Mouse (Mus musculus): ENCODE measurements around the gene Gm21915. TPM values are rescaled to one million over a fixed set of nuclear protein-coding genes. Genes with fewer than 3 reads are reported as not detected.

Gm21915 gene
- total and polyA plus RNA-seq, 2 experiments from 2014 or later = not detected

- Histone ChIP-seq H3K4me1 (ENCODE audit: insufficient read depth) (peaks cover 13% of the 10 kb centered on the region; the same call in 1 of the 2 replicates), H3K36me3 (ENCODE audit: insufficient read depth) (no peaks in the 10 kb centered on the region), H3K9ac (peak within 1 kb of the TSS; percentile 90), H3K4me3 (ENCODE audit: low read depth, low read length) (peak within 1 kb of the TSS; percentile 71), H3K27ac (ENCODE audit: low read depth, low read length) (peak within 1 kb of the TSS; percentile 94), H3K9me3 (ENCODE audit: low read length) (no peaks in the 10 kb centered on the region), H3K4me2 (ENCODE audit: low read depth) (peak within 1 kb of the TSS; percentile 83), H3K27me3 (ENCODE audit: insufficient read depth, low read length) (no peaks in the 10 kb centered on the region)
- ATAC-seq = peak; percentile 77
- WGBS = 0% methylated on average over 45 of the region's 53 CpGs
- DNase-seq = peak; percentile 72
- peak; percentile 33 for TF ChIP-seq CTCF (IDR thresholded peaks at IDR 0.05; ENCODE audit: low read depth)
Observed at GRCm38 (mm10) chr9:40685801-40686420, 15.5 kb downstream of the Gm21915 start, which contains the start of gene Clmp. Gene Clmp (plus strand): TSS chr9:40685962.

DNA sequence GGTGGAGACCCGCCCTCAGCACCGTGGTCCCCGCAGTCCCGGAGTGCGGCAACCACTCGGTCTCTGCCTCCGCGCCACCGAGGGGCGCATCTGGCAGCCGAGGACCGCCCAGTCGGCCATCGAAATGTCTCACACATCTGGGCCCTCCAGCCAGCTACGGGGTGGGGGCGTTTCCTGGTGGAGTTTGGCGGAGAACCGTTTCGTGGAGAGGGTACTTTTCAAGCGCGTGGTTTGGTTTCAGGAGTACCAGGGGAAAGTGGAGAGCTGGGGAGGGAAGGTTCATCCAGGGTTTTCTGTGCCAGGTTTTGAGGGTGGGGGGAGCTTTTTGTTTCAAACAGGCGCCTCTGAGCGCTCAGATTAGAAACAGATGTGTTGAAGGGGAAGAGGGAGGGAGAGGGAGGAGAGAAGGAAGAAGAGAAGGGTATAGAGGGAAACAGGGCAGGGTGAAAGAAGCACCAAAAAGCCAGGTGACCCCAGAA is 16.0 kb downstream of the Gm21915 start:
- Histone ChIP-seq H3K4me1 (ENCODE audit: insufficient read depth) (peaks cover 13% of the 10 kb centered on the region; the same call in 1 of the 2 replicates), H3K27me3 (ENCODE audit: insufficient read depth, low read length) (no peaks in the 10 kb centered on the region), H3K27ac (ENCODE audit: low read depth, low read length) (peak overlapping the region; percentile 94), H3K4me2 (ENCODE audit: low read depth) (peak overlapping the region; percentile 83), H3K4me3 (ENCODE audit: low read depth, low read length) (peak overlapping the region; percentile 71), H3K9me3 (ENCODE audit: low read length) (no peaks in the 10 kb centered on the region), H3K36me3 (ENCODE audit: insufficient read depth) (no peaks in the 10 kb centered on the region), H3K9ac (peak overlapping the region; percentile 90)
- no peak for TF ChIP-seq CTCF (IDR thresholded peaks at IDR 0.05; ENCODE audit: low read depth)
- DNase-seq (peak; percentile 67), ATAC-seq (peak; percentile 68)
- 1% methylated on average over 23 of the region's 23 CpGs for WGBS

DNA sequence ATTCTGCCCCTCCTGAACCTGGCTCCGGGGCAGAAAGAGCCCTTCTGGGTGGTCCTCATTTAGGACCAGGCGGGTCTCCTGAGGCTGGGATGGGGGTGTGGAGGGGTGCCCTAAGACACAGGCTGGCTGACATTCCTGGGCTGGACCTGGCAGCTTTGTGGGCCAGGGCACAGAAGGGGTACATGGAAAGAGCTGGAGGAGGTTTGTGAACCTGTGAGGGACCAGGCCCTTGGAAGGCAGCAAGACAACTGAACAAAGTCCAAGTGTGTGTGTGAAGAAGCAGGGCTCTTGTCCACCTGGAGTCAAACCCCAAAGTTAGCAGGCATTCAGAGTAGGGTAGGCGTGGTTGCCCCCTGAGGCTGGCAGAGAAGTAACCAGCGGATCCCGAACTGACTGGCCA is 16.6 kb downstream of the Gm21915 start:
- DNase-seq = no peak
- H3K36me3 ChIP-seq (ENCODE audit: insufficient read depth) = no peaks in the 10 kb centered on the region
- H3K27me3 ChIP-seq (ENCODE audit: insufficient read depth, low read length) = no peaks in the 10 kb centered on the region
- TF ChIP-seq CTCF (IDR thresholded peaks at IDR 0.05; ENCODE audit: low read depth) = no peak
- H3K4me1 ChIP-seq (ENCODE audit: insufficient read depth) = peaks cover 13% of the 10 kb centered on the region; the same call in 1 of the 2 replicates
- ATAC-seq = peak; percentile 3; the same call in 1 of the 2 replicates
- peak overlapping the region; percentile 83 for H3K4me2 ChIP-seq (ENCODE audit: low read depth)
- no peaks in the 10 kb centered on the region for H3K9me3 ChIP-seq (ENCODE audit: low read length)
- peak overlapping the region; percentile 90 for H3K9ac ChIP-seq
- H3K4me3 ChIP-seq (ENCODE audit: low read depth, low read length) = peak overlapping the region; percentile 71
- WGBS = 36% methylated on average over 5 of the region's 5 CpGs
- peak overlapping the region; percentile 94 for H3K27ac ChIP-seq (ENCODE audit: low read depth, low read length)

DNA sequence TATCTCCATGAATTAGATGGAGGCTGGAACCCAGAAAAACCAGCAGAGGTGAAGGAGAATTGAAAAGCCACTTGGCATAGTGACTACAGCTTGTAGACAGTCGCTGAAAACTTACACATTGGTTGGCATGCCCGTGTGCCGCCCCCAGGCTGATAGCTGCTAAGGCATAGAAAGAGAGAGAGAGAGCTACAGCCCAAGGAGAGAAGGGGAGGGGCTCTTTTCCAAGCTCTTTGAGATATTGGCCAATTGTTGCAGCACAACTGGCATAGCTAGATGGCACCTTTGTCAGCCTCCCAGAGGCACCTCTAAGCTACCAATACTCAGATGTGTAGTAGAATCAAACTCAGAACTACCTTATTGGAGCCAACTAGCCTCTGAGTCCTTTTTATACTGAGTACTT is 17.1 kb downstream of the Gm21915 start:
- peak; percentile 46; the same call in 1 of the 2 replicates for ATAC-seq
- peak; percentile 11; the same call in 1 of the 2 replicates for TF ChIP-seq CTCF (IDR thresholded peaks at IDR 0.05; ENCODE audit: low read depth)
- peak overlapping the region; percentile 94; the same call in 1 of the 2 replicates for H3K27ac ChIP-seq (ENCODE audit: low read depth, low read length)

DNA sequence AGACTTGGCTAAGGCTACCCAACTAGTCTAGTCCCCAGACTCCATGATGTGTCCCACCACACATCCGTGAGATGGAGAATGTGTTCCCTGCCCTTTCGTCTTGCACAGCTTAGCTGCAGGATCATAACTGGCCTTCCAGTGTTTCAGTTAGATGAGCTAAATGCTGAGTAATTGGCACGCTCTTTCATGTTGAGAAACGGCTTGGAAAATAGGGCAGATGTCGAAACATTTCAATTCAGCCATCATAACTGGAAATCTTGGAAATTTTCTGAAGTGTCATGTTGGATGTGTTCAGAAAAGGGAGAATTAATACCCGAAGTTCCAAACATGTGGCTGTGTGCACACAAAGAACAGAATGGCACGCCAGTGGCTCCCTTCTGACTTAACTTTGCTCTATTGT is 20.1 kb downstream of the Gm21915 start:
- DNase-seq = no peak

More for the DNA sequence above, 17.1 kb downstream of the Gm21915 start:
- WGBS = 26% methylated on average over 3 of the region's 3 CpGs
- Histone ChIP-seq H3K4me1 (ENCODE audit: insufficient read depth) (peaks cover 14% of the 10 kb centered on the region; the same call in 1 of the 2 replicates), H3K9ac (peak overlapping the region; percentile 90; the same call in 1 of the 2 replicates), H3K36me3 (ENCODE audit: insufficient read depth) (no peaks in the 10 kb centered on the region), H3K4me3 (ENCODE audit: low read depth, low read length) (peak overlapping the region; percentile 71), H3K27me3 (ENCODE audit: insufficient read depth, low read length) (no peaks in the 10 kb centered on the region), H3K9me3 (ENCODE audit: low read length) (no peaks in the 10 kb centered on the region), H3K4me2 (ENCODE audit: low read depth) (peak overlapping the region; percentile 83)
- DNase-seq = peak; percentile 57

GRCm38 (mm10) chr9:40693026-40693425 is 22.6 kb downstream of the Gm21915 start:
- Histone ChIP-seq H3K9ac (no peak overlapping the region), H3K27me3 (ENCODE audit: insufficient read depth, low read length) (no peaks in the 10 kb centered on the region), H3K36me3 (ENCODE audit: insufficient read depth) (peaks cover 7% of the 10 kb centered on the region; the same call in 1 of the 2 replicates), H3K4me1 (ENCODE audit: insufficient read depth) (peaks cover 30% of the 10 kb centered on the region), H3K4me3 (ENCODE audit: low read depth, low read length) (no peak overlapping the region), H3K9me3 (ENCODE audit: low read length) (no peaks in the 10 kb centered on the region), H3K27ac (ENCODE audit: low read depth, low read length) (peak overlapping the region; percentile 60), H3K4me2 (ENCODE audit: low read depth) (peak overlapping the region; percentile 15; the same call in 1 of the 2 replicates)
- TF ChIP-seq CTCF (IDR thresholded peaks at IDR 0.05; ENCODE audit: low read depth) = no peak
- WGBS = 10% methylated on average over 3 of the region's 3 CpGs
- DNase-seq (peak; percentile 54), ATAC-seq (peak; percentile 69; the same call in 1 of the 2 replicates)

More for the DNA sequence above, 20.1 kb downstream of the Gm21915 start:
- H3K4me2 ChIP-seq (ENCODE audit: low read depth) = no peak overlapping the region
- H3K9ac ChIP-seq = no peak overlapping the region
- H3K4me3 ChIP-seq (ENCODE audit: low read depth, low read length) = no peak overlapping the region
- no peak overlapping the region for H3K27ac ChIP-seq (ENCODE audit: low read depth, low read length)
- ATAC-seq = no peak
- TF ChIP-seq CTCF (IDR thresholded peaks at IDR 0.05; ENCODE audit: low read depth) = no peak
- H3K9me3 ChIP-seq (ENCODE audit: low read length) = no peaks in the 10 kb centered on the region
- WGBS = 76% methylated on average over 7 of the region's 7 CpGs
- no peaks in the 10 kb centered on the region for H3K36me3 ChIP-seq (ENCODE audit: insufficient read depth)
- peaks cover 34% of the 10 kb centered on the region for H3K4me1 ChIP-seq (ENCODE audit: insufficient read depth)
- no peaks in the 10 kb centered on the region for H3K27me3 ChIP-seq (ENCODE audit: insufficient read depth, low read length)

DNA sequence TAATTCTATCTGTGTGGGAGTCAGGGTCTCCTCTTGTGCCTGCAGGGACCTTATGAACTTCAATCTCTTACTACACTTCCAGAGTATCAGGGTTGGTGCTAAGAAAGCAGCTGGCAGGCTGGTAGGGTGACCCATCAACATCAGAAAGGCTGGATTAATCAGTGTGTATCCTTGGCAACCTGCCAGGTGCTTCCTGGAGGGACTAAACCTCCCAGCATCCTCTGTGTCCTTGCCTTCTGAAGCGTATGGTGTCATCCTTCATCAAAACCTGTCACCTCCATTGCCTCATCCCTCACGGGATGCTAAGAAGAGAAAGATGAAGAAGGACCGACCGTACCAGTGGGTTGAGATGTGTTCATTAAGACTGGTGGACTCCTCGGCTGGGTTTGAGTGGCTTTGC is 23.4 kb downstream of the Gm21915 start:
- peaks cover 26% of the 10 kb centered on the region for H3K4me1 ChIP-seq (ENCODE audit: insufficient read depth)
- WGBS = 42% methylated on average over 5 of the region's 5 CpGs
- no peaks in the 10 kb centered on the region for H3K27me3 ChIP-seq (ENCODE audit: insufficient read depth, low read length)
- peak; percentile 14; the same call in 1 of the 2 replicates for ATAC-seq
- peaks cover 7% of the 10 kb centered on the region; the same call in 1 of the 2 replicates for H3K36me3 ChIP-seq (ENCODE audit: insufficient read depth)
- TF ChIP-seq CTCF (IDR thresholded peaks at IDR 0.05; ENCODE audit: low read depth) = no peak
- no peak overlapping the region for H3K9ac ChIP-seq
- peak; percentile 59 for DNase-seq
- H3K4me3 ChIP-seq (ENCODE audit: low read depth, low read length) = no peak overlapping the region
- H3K9me3 ChIP-seq (ENCODE audit: low read length) = no peaks in the 10 kb centered on the region
- H3K4me2 ChIP-seq (ENCODE audit: low read depth) = 0 out of 2 replicates have a peak overlapping the region, but pooled peaks have one; percentile 15
- H3K27ac ChIP-seq (ENCODE audit: low read depth, low read length) = peak overlapping the region; percentile 60
